Mouse (Mus musculus) R1 (cell line): ENCODE results near the gene Nrgn.
A peak's percentile ranks its signal among the peaks of the same experiment; 100 is the strongest.

Source experiments
- DNase-seq: peaks from one replicate; pipeline ENCODE4 v3.0.0-alpha.2; 2018; ENCODE audit warnings: low read depth, low spot score

Nrgn gene

GRCm38 (mm10) chr9:37552536-37553293 lies at the start of gene Nrgn:
TSS of gene Nrgn (minus strand) at chr9:37552904.
- peak; percentile 96 for DNase-seq

- DNase-seq, result no peak
These were observed 48.0 kb upstream of the Nrgn start for GRCm38 (mm10) chr9:37600538-37601205.

GRCm38 (mm10) chr9:37598637-37599036 lies 45.9 kb upstream of the Nrgn start:
- no peak for DNase-seq

- DNase-seq, result no peak
These were observed 42.9 kb upstream of the Nrgn start for GRCm38 (mm10) chr9:37595570-37595969.

- DNase-seq, result no peak
These were observed 41.0 kb upstream of the Nrgn start for GRCm38 (mm10) chr9:37593690-37594089.

- no peak for DNase-seq
These were observed 39.9 kb upstream of the Nrgn start for GRCm38 (mm10) chr9:37592633-37593032.

GRCm38 (mm10) chr9:37592025-37592424 lies 39.3 kb upstream of the Nrgn start:
- DNase-seq, result no peak

GRCm38 (mm10) chr9:37590381-37590780 lies 37.7 kb upstream of the Nrgn start:
- no peak for DNase-seq

GRCm38 (mm10) chr9:37586718-37587117 lies 34.0 kb upstream of the Nrgn start:
- DNase-seq, result peak; percentile 3

GRCm38 (mm10) chr9:37583594-37583993 lies 30.9 kb upstream of the Nrgn start:
- no peak for DNase-seq

GRCm38 (mm10) chr9:37576436-37576930 lies 23.8 kb upstream of the Nrgn start:
- no peak for DNase-seq

- no peak for DNase-seq
These were observed 19.6 kb upstream of the Nrgn start for GRCm38 (mm10) chr9:37572204-37572876.

GRCm38 (mm10) chr9:37569231-37569835 lies 16.6 kb upstream of the Nrgn start:
- no peak for DNase-seq

- DNase-seq, result no peak
These were observed 16.0 kb upstream of the Nrgn start for GRCm38 (mm10) chr9:37568605-37569214.

GRCm38 (mm10) chr9:37567892-37568604 lies 15.3 kb upstream of the Nrgn start:
- no peak for DNase-seq

- no peak for DNase-seq
These were observed 14.8 kb upstream of the Nrgn start for GRCm38 (mm10) chr9:37567454-37567853.

GRCm38 (mm10) chr9:37567019-37567418 lies 14.3 kb upstream of the Nrgn start:
- no peak for DNase-seq

GRCm38 (mm10) chr9:37563805-37564204 lies 11.1 kb upstream of the Nrgn start:
- DNase-seq, result no peak

- no peak for DNase-seq
These were observed 7.9 kb upstream of the Nrgn start for GRCm38 (mm10) chr9:37560617-37561016.

GRCm38 (mm10) chr9:37556366-37556765 lies 3.7 kb upstream of the Nrgn start:
- no peak for DNase-seq
